Mouse (Mus musculus) gastrocnemius, adult 2 months (tissue): ENCODE results near the gene Tlr5. TPM values are rescaled to one million over a fixed set of nuclear protein-coding genes. Genes with fewer than 3 reads are reported as not detected.

Experiments used
- DNase-seq: peaks from one replicate; pipeline ENCODE4 v3.0.0; 2022
- H3K27ac ChIP-seq: fragments of 200-600 bp; 2 replicates; pipeline ENCODE4 v1.8.1; 2022; ENCODE audit warnings: mild to moderate bottlenecking
- H3K4me3 ChIP-seq: fragments of 200-600 bp; 2 replicates; pipeline ENCODE4 v1.8.1; 2022; ENCODE audit warnings: mild to moderate bottlenecking, moderate library complexity
- CTCF ChIP-seq: fragments of 200-600 bp; IDR thresholded peaks from 2 replicates; pipeline ENCODE4 v1.8.1; 2022; ENCODE audit warnings: antibody characterized with exemption, mild to moderate bottlenecking, moderate library complexity
- intact Hi-C: fragments of 180-260 bp; cut with DNase I; formaldehyde crosslinking; loops from one replicate; pipeline ENCODE4 v1.15.1; 2025
- total RNA-seq, 2 experiments: library from RNA; stranded (reverse); gene quantifications; 2 replicates each; pipeline ENCODE4 v1.2.3; 2021

The Tlr5 gene
- total RNA-seq, 2 experiments from 2014 or later, result 1.1 to 3.8 TPM

DNA sequence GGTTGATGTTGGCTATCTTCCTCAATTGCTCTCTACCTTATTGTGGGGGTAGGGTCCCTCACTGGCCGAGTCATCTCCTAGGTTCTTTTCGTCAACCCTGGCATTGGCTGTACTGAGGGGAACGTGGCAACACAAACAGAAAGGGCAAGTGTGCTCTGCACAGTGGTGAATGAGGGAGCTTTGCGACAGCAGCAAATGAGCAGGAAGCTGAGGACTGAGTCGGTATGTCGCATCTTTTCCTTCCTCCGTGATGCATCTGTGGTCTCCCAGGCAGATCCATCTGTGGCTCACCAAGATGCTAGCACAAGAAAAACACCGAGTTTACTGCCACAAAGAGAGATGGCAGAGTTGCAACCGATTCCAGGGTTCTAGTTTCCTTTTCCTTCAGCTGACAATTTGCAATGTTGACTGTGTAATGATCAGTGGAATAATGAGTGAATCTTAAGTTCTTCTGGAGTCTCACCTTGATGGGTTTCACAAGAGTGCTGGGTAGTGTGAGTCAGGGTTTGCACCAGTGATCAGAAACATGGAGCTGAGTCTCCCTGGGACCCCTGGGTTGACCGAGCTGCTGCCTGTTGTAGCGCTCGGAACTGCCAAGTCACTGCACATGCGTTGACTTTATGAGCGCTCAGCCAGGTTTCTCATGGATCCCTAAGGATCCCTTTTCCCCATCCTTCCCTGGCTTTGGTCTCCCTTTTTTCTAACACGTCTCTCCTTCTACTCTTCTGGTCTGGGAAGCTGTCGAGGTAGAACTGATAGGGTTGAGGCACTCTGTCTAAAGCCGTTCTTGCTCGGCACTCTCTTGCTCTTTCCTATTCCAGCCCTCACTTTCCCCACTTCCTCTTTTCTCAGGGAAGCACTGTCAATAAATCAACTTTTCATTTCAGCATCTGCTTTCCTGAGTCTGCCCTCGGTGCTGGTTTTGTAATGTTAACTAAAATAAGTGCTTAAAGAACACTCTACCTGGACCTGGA is 26.4 kb upstream of the Tlr5 start:
- H3K4me3 ChIP-seq, result peak overlapping the region; percentile 23; the same call in 1 of the 2 replicates
- TF ChIP-seq CTCF, result no peak
- no peak for DNase-seq
- intact Hi-C loops, result no loop called here
- no peak overlapping the region for H3K27ac ChIP-seq

DNA sequence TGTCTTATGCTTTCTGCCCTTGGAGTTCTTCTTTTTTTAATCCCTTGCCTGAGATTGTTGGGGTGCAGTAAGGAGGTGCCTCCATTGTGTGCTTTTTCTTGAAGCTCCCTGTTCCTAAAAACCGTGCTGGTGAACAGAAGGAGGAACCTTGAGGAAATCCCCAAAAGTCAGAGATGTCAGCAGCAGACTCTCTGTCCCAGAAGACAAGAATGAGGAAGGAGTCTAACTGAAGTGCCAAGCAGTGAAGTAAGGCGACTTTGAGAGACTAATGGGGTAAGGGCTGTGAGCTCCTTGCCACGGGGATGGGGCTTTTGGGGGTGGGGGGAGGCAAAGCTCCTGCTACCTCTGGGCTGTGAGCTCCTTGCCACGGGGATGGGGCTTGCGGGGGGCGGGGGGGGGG is 19.1 kb upstream of the Tlr5 start:
- Histone ChIP-seq H3K27ac (no peak overlapping the region), H3K4me3 (no peak overlapping the region)
- intact Hi-C loops, result no loop called here
- no peak for DNase-seq
- TF ChIP-seq CTCF, result no peak

DNA sequence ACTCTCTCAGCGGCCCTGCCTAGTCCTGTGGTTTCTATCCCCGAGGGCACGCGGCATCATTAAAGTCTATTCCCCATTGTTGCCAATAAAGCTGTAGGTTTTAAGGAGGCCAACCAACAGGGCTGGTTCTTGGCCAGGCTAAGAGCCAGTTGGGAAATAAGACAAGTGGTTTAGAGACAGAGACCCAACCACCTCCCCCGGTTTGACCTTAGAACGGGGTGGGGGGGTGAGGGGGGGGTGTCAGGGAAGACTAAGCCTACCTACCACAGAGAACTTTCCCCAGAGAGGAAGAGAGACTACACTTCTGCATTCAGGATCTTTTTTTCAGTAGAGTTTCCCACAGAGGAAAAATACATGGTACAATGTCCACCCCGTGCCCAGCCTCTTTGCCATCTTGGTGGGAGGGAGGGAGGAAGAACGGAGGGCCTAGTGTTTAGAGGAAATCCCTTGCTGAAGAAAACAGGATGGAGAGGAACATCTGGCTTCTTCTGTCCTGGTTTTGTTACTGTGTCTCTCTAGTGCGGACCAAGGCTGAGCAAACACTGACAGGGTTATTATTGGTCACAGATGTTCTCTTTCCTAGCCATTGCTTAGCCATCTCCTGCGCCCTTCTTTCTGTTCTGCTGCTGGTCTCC is 17.0 kb upstream of the Tlr5 start:
- no peak overlapping the region for H3K27ac ChIP-seq
- no peak for TF ChIP-seq CTCF
- DNase-seq, result no peak
- intact Hi-C loops, result no loop called here
- no peak overlapping the region for H3K4me3 ChIP-seq

DNA sequence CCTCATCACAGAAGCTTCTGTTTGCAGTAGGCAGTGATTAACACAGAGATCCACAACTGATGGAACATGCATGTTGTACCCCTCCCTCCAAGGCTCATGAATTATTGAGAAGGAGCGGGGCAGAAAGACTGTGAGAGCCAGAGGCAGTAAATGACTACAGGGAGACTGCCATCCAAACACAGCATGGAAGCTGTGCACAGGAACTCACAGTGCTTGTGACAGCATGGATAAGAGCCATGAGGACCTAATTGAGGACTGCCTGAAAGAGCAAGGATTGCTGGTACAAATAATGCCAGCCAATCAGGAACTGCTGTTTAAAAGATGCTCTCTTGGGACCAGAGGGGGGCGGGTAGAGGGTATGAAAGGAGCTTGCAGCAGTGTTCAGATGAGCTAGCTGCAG is 12.7 kb upstream of the Tlr5 start:
- no peak overlapping the region for H3K4me3 ChIP-seq
- DNase-seq, result no peak
- intact Hi-C loops, result no loop called here
- H3K27ac ChIP-seq, result no peak overlapping the region
- TF ChIP-seq CTCF, result no peak

DNA sequence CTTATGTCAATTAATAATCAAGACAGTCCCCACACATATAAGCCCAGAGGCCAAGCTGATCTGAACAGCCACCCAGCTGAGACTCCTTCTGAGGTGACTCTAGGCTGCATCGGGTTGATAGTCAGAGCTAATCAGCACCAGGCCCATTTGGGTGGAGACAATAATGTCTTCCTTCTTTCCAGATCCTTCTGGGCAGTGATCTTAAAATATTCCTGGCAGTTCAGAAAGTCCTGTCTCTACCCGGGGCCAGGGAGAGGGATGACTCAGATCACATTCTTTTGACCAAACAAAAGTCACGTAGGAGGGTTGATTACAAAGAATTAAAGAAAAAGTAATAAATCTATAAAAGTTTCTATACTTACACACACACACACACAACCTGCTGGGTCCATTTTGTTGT is 10.7 kb upstream of the Tlr5 start:
- intact Hi-C loops, result no loop called here
- no peak for TF ChIP-seq CTCF
- no peak for DNase-seq
- Histone ChIP-seq H3K4me3 (no peak overlapping the region), H3K27ac (no peak overlapping the region)

DNA sequence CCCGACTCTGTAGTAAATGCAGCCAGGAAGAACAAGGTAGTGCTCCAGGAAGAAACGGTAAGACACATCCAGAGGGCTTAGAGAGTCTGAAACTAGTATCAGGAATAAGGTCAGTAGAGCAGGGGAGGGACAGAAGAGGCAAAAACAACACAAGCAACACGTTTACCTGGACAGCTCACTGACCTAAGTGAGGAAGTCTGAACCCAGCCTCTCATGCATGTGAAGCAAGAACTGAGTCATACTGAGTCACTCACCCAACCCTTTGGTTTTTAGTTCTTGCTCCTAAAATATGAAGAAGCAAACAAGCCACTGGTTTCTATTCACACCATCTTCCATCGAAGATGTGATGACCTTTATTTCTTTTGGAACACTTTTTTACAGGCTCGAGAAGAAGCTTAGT is 9.9 kb upstream of the Tlr5 start:
- no peak overlapping the region for H3K4me3 ChIP-seq
- no peak for TF ChIP-seq CTCF
- H3K27ac ChIP-seq, result no peak overlapping the region
- intact Hi-C loops, result no loop called here
- DNase-seq, result no peak

DNA sequence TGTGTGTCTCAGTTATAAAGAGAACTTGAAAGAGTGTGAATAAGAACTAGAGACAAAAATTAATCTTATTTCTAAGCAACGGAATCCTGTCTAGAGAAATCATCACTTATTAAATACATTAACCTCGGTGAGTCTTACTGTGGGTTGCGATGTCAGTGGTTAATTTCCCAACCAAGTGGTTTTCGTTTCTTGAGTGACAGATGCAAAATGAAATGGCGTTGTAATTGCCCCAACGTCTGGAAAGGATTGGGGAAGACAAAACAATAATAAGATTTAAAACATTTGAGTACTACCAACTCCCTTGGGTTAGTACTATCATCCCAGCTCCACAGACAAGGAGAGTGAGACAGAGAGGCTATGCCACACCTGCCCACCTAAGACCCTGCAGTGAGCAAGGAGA is 9.0 kb upstream of the Tlr5 start:
- intact Hi-C loops, result no loop called here
- no peak overlapping the region for H3K27ac ChIP-seq
- DNase-seq, result no peak

DNA sequence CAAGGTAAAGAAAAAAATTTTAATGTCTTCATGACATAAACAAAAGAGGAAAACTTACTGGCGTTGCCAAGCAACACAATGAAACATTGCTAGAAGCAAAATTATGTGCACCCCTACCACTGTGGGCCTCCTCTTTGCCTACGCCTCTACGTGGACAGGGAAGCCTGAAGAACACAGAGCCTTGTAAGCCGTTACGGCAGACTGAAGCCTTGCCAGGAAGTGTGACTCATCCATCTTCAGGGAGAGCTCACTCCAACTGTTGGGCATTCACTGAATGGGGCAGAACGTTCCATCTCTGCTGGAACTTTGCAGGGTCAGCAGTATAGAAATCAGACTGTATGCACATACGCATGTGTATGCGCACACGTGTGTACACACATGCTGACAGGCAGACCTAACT is 3.3 kb upstream of the Tlr5 start:
- Histone ChIP-seq H3K4me3 (no peak overlapping the region), H3K27ac (no peak overlapping the region)
- TF ChIP-seq CTCF, result no peak
- intact Hi-C loops, result no loop called here
- DNase-seq, result peak; percentile 80

More for the DNA sequence above, 9.0 kb upstream of the Tlr5 start:
- TF ChIP-seq CTCF, result no peak
- no peak overlapping the region for H3K4me3 ChIP-seq

DNA sequence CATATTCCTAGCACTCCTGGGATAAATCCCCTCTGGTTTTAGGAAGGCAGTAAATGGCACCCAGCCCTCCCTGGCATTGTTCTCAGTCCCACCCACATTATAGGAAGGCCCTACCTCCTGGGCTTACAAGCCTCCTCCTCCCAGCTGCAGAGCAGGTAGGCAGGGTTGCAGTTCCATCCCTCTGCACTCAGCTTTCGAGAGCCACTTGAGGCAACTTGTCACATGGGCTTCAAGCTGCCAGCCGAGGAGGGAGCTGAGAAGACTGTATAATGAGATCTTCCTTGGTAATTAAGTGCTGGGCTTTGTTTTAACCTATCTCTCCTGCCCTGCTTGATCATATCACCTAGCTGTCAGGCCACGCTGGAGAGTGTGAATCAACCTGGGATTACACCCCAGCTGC is 1.4 kb upstream of the Tlr5 start:
- intact Hi-C loops, result no loop called here
- DNase-seq, result no peak
- no peak overlapping the region for H3K4me3 ChIP-seq
- H3K27ac ChIP-seq, result 0 out of 2 replicates have a peak overlapping the region, but pooled peaks have one; percentile 16
- no peak for TF ChIP-seq CTCF

DNA sequence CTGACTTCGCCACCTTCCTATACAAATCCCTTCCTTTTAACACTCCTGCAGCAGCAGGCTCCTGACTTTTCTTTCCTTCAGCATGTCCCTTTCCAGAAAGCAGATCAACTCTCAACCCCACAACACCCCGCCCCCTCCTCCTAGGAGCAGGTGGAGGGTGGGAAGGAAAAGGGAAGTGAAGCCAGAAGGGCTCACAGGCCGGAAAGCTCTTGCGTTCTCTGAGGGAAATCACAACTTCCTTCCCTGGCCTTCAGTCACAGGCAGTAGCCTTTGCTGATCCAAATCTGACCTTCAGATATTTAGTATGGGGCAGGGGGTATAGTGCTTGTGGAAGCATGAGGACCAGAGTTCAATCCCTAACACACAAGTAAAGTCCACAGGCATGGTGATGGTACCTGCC is 921 bp upstream of the Tlr5 start:
- no peak for TF ChIP-seq CTCF
- peak; percentile 29 for DNase-seq
- peak overlapping the region; percentile 83 for H3K27ac ChIP-seq

DNA sequence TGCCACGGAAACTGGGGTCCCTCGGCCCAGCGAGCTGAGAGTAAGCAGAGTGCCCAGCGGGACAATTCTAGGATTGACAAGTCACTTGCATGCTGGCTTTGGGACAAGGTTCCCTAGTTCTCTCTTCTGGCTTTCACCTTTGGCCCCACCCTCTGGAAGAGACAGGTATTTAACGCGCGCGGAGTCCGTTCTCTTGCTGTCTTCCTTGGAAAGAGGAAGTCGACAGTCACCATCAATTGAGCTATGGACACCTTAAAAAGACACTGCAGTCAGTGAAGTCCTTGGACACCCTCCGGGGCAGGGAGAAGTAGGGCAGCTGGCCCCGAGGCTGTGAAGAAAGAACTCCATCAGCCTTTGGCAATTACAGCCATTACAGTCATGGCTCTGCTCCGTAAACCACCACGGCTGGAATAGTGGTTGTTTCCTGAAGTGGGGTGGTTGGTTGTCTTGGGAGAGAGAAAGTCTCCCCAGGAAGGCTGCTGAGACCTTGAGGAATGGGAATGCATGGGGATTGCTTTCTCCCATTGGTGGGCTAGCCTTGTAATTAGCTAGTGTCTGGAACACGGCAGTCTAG is 546 bp downstream of the Tlr5 start:
- H3K27ac ChIP-seq, result peak overlapping the region; percentile 83
- intact Hi-C loops, result no loop called here
- DNase-seq, result no peak
- peak overlapping the region; percentile 73 for H3K4me3 ChIP-seq
- no peak for TF ChIP-seq CTCF

More for the DNA sequence above, 921 bp upstream of the Tlr5 start:
- intact Hi-C loops, result no loop called here
- no peak overlapping the region for H3K4me3 ChIP-seq

DNA sequence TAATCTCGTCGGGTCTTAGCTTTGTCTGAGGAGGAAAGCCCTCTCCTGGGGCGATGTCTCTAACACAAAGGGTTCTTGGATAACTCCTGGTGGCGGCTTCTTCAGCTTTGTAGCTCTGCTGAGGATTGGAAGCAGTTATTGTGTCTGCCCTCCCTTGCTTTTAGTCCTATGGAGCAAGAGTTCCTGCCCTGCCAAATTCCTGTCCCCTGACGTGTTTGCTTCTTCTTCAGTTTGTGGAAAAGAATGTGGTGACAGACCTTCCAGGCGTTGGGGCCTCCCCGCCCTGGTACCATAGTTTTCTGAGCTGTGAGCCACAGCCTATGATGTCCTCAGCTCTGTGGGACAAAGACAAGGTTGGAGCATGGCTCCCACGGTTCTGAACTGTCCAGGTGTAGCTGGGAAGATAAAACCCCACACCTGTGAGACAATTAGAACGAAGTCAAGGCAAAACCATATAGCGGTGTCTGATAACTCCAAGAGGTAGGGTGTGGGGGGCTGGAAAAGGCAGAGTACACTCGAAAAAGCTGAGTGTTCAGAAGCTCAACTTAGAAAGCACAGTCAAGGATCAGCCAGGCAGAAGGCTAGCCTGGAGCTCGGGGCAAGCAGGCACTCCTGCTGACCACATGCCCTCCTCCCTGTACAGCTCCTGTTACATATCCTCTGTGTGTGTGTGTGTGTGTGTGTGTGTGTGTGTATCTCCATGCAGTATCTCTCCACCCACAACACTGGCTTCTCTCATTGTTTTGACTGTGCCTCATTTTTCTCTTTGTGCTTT is 1.8 kb downstream of the Tlr5 start:
- intact Hi-C loops, result no loop called here
- Histone ChIP-seq H3K27ac (peak overlapping the region; percentile 83), H3K4me3 (peak overlapping the region; percentile 73)
- peak; percentile 36 for DNase-seq
- no peak for TF ChIP-seq CTCF
